Mouse (Mus musculus) heart, embryonic 11.5 days (tissue): ENCODE data around the gene Casr. TPM values are rescaled to one million over a fixed set of nuclear protein-coding genes. Genes with fewer than 3 reads are reported as not detected.

Source experiments
- ATAC-seq: fragments of 200-750 bp; cut with Nextera tagmentation; replicated peaks from 2 replicates; pipeline ENCODE4 v1.8.0; 2017; ENCODE audit warnings: moderate library complexity; ENCODE audit not compliant: insufficient number of reproducible peaks, low FRiP score, low TSS enrichment
- H3K27ac ChIP-seq: fragments of 300-500 bp; sonication (generic); 2 replicates; pipeline ENCODE4 v1.5.1; 2014; ENCODE audit warnings: mild to moderate bottlenecking, low read depth, low read length
- H3K27me3 ChIP-seq: fragments of 300-500 bp; sonication (generic); 2 replicates; pipeline ENCODE4 v1.6.1; 2014; ENCODE audit warnings: mild to moderate bottlenecking, low read length, mixed read lengths; ENCODE audit not compliant: control insufficient read depth, insufficient read depth
- H3K36me3 ChIP-seq: fragments of 300-500 bp; sonication (generic); 2 replicates; pipeline ENCODE4 v1.6.1; 2014; ENCODE audit warnings: mild to moderate bottlenecking, low read length, moderate library complexity, mixed read lengths; ENCODE audit not compliant: control insufficient read depth, insufficient read depth
- H3K4me1 ChIP-seq: fragments of 300-500 bp; sonication (generic); 2 replicates; pipeline ENCODE4 v1.6.1; 2014; ENCODE audit warnings: low read length; ENCODE audit not compliant: control insufficient read depth, insufficient read depth
- H3K4me2 ChIP-seq: fragments of 300-500 bp; sonication (generic); 2 replicates; pipeline ENCODE4 v1.6.1; 2014; ENCODE audit warnings: mild to moderate bottlenecking, moderate library complexity
- H3K4me3 ChIP-seq: fragments of 300-500 bp; sonication (generic); 2 replicates; pipeline ENCODE4 v1.5.1; 2014; ENCODE audit warnings: low read depth, low read length
- H3K9ac ChIP-seq: fragments of 300-500 bp; sonication (generic); 2 replicates; pipeline ENCODE4 v1.6.1; 2014; ENCODE audit warnings: mild to moderate bottlenecking, low read depth, low read length, moderate library complexity
- H3K9me3 ChIP-seq: fragments of 300-500 bp; sonication (generic); replicated peaks from 2 replicates; pipeline ENCODE4 v1.6.1; 2016; ENCODE audit warnings: low read length; ENCODE audit not compliant: control insufficient read depth
- WGBS: fragments of 180-500 bp; shearing (Covaris S2); extraction: QIAGEN DNeasy Blood & Tissue Kit; methylation state at CpG from one replicate; pipeline ENCODE4 v1.1.7; 2014; ENCODE audit not compliant: insufficient replicate concordance; 5-methylcytosine and 5-hydroxymethylcytosine counted together
- polyA plus RNA-seq: library from polyadenylated mRNA; unstranded; fragments of >200 nt; fragmentation: Nextera tagmentation; extraction: Ambion mirVana; gene quantifications from 2 replicates; pipeline ENCODE4 v1.2.1, GENCODE M21; 2014

Gene Casr
- polyA plus RNA-seq, 1 experiment from 2014 or later = 0.14 TPM

DNA sequence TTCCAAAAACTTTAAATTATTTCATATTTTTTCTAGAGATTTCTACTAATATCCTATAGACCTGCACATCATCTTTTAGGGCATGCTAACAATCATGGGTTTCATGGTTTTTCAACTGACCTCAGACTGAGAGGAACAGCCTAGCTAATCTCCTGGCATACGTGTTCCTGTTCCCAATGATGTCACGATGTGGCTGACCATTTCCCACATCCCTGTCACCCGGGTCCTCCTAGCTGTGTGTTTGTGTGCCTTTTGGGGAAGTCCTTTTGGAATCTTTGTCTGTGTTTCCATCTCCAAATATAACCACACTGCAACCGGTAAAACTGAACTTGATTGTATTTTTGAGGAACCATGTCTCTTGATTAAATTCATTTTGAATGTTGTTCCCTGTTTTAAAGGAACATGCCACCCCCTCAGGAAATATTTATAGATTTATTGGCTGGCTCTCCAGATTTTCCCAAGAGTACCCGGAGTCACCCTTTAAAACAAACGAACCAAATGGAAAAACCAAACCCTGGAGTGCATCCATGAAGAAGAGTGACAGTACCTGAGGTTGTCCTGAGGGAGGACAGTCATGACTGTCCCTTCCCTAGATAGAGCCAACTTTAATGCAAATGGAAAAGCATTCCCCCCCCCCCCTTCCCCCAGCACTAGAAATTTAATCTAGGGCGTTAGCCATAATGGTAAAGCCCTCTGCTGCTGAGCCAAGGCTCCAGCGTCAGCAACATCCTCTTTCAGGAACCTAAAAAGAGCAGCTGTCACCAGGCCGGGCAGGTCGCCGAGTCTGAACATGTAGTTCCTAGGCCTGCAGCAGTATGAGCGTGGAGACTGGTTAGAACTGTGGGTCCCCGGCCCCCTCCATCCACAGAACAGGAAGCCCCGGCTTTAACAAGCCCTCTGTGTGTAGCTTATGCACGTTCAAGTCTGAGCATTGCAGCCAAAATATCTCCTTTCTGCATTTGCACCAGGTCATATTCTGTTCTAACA lies 31.1 kb downstream of the Casr start:
- Histone ChIP-seq H3K27ac (no peak overlapping the region), H3K36me3 (no peaks in the 10 kb centered on the region), H3K9me3 (no peaks in the 10 kb centered on the region), H3K4me3 (no peak overlapping the region), H3K4me2 (no peak overlapping the region), H3K27me3 (no peaks in the 10 kb centered on the region), H3K9ac (no peak overlapping the region), H3K4me1 (peaks cover 4% of the 10 kb centered on the region; the same call in 1 of the 2 replicates)
- WGBS = 64% methylated on average over 15 of the region's 15 CpGs
- no peak for ATAC-seq

- Histone ChIP-seq H3K4me2 (no peak overlapping the region), H3K27me3 (no peaks in the 10 kb centered on the region), H3K36me3 (no peaks in the 10 kb centered on the region), H3K9ac (no peak overlapping the region), H3K9me3 (no peaks in the 10 kb centered on the region), H3K4me1 (peaks cover 4% of the 10 kb centered on the region; the same call in 1 of the 2 replicates), H3K4me3 (no peak overlapping the region), H3K27ac (no peak overlapping the region)
- no peak for ATAC-seq
- WGBS = 86% methylated on average over 3 of the region's 3 CpGs
Measured at GRCm38 (mm10) chr16:36528822-36529221, 33.1 kb downstream of the Casr start.

DNA sequence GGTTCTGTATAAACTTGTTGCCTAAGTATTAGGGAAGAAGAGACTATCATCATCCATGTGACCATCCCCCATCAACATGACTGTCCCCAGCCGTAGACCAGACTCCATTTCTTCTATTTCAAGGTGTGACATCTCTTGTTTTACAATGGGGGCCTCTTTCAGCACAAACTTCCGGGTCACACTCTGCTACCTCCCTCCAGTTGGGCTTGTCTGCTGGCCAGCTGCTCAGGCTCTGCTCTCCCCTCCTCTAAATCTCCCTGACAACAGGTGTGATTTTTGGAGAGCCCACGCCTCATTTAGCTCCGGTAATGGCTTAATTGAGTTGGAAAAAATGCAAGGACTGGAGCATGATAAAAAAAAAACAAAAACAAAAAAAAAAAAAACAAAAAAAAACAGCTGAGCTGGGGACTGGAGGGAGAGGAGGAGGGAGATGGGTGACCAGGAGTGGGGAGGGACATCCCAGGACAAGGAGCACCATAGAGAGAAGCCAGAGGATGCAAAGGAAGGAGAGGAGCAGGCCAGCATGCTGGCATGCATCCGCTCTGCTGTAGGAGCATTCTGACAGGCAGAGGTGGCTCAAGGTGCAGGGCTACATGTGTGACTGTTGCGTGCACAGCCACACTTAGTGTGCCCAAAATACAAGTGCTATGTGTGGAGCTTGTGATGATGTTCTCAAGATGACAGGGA lies 35.2 kb downstream of the Casr start:
- no peak overlapping the region for H3K27ac ChIP-seq
- H3K27me3 ChIP-seq = no peaks in the 10 kb centered on the region
- ATAC-seq = no peak
- no peaks in the 10 kb centered on the region for H3K9me3 ChIP-seq
- H3K36me3 ChIP-seq = no peaks in the 10 kb centered on the region
- H3K4me1 ChIP-seq = no peaks in the 10 kb centered on the region
- H3K4me3 ChIP-seq = no peak overlapping the region
- no peak overlapping the region for H3K9ac ChIP-seq
- H3K4me2 ChIP-seq = no peak overlapping the region
- WGBS = 53% methylated on average over 6 of the region's 6 CpGs

GRCm38 (mm10) chr16:36523095-36523494 lies 38.8 kb downstream of the Casr start:
- Histone ChIP-seq H3K27ac (no peak overlapping the region), H3K4me1 (no peaks in the 10 kb centered on the region), H3K36me3 (no peaks in the 10 kb centered on the region), H3K9me3 (no peaks in the 10 kb centered on the region), H3K27me3 (no peaks in the 10 kb centered on the region), H3K4me2 (no peak overlapping the region), H3K9ac (no peak overlapping the region), H3K4me3 (no peak overlapping the region)
- 69% methylated on average over 5 of the region's 5 CpGs for WGBS
- ATAC-seq = no peak

DNA sequence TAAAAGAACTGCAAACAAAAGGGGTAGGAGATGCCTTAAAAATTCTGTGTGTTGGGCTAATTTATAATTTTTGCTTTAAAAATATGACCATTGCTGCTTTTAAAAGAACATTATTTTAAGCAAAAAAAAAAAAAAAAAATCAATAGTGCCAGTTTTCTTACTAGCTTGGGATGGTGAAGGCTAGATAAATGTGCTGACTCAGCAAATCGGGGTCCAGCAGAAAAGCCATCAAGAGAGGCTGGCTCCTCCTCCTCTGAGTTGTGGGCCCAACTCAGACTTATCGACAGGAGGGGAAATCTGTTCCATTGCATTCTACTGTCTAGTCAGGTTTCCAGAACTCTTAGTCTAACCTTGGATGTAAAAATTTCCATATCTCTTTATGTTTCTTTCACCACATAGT lies 45.6 kb downstream of the Casr start:
- Histone ChIP-seq H3K4me3 (no peak overlapping the region), H3K4me1 (no peaks in the 10 kb centered on the region), H3K9me3 (no peaks in the 10 kb centered on the region), H3K4me2 (no peak overlapping the region), H3K36me3 (no peaks in the 10 kb centered on the region), H3K27ac (no peak overlapping the region), H3K27me3 (no peaks in the 10 kb centered on the region), H3K9ac (no peak overlapping the region)
- 53% methylated on average over 2 of the region's 2 CpGs for WGBS
- no peak for ATAC-seq

- H3K4me1 ChIP-seq = no peaks in the 10 kb centered on the region
- H3K36me3 ChIP-seq = no peaks in the 10 kb centered on the region
- H3K9ac ChIP-seq = no peak overlapping the region
- no peak overlapping the region for H3K27ac ChIP-seq
- no peaks in the 10 kb centered on the region for H3K9me3 ChIP-seq
- H3K4me3 ChIP-seq = no peak overlapping the region
- ATAC-seq = no peak
- 82% methylated on average over 5 of the region's 5 CpGs for WGBS
- H3K4me2 ChIP-seq = no peak overlapping the region
- H3K27me3 ChIP-seq = no peaks in the 10 kb centered on the region
Measured at GRCm38 (mm10) chr16:36507300-36507699, 54.6 kb downstream of the Casr start.

GRCm38 (mm10) chr16:36506827-36507226 lies 55.1 kb downstream of the Casr start:
- no peaks in the 10 kb centered on the region for H3K9me3 ChIP-seq
- H3K9ac ChIP-seq = no peak overlapping the region
- H3K27me3 ChIP-seq = no peaks in the 10 kb centered on the region
- no peak overlapping the region for H3K4me2 ChIP-seq
- no peaks in the 10 kb centered on the region for H3K36me3 ChIP-seq
- no peak overlapping the region for H3K27ac ChIP-seq
- H3K4me3 ChIP-seq = no peak overlapping the region
- no peaks in the 10 kb centered on the region for H3K4me1 ChIP-seq
- ATAC-seq = no peak

DNA sequence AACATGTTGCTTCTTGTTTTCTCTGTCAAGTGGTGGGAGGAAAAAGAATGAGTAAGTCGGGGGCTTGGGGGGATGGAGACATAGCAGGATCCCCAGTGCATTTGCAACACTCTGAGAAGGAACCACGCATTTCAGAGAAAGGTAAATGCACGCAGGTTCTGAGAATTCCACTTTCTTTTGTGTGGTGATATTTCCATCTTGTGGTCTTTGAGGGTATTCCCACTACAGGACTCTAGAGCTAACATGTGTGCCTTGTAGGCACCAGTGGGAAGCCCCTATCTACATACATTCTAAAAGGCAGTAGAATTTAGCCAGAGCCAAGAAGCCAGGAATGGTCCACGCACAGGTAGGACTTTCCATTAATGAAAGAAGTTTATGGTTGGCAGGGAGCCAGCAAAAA lies 56.0 kb downstream of the Casr start:
- no peak overlapping the region for H3K4me2 ChIP-seq
- no peaks in the 10 kb centered on the region for H3K9me3 ChIP-seq
- ATAC-seq = no peak
- no peak overlapping the region for H3K9ac ChIP-seq
- no peak overlapping the region for H3K27ac ChIP-seq
- no peaks in the 10 kb centered on the region for H3K27me3 ChIP-seq
- no peaks in the 10 kb centered on the region for H3K4me1 ChIP-seq
- H3K36me3 ChIP-seq = no peaks in the 10 kb centered on the region
- H3K4me3 ChIP-seq = no peak overlapping the region
- WGBS = 55% methylated on average over 4 of the region's 4 CpGs
